ENCODE assay signal across 17 mouse cellular contexts in the genomic region with DNA sequence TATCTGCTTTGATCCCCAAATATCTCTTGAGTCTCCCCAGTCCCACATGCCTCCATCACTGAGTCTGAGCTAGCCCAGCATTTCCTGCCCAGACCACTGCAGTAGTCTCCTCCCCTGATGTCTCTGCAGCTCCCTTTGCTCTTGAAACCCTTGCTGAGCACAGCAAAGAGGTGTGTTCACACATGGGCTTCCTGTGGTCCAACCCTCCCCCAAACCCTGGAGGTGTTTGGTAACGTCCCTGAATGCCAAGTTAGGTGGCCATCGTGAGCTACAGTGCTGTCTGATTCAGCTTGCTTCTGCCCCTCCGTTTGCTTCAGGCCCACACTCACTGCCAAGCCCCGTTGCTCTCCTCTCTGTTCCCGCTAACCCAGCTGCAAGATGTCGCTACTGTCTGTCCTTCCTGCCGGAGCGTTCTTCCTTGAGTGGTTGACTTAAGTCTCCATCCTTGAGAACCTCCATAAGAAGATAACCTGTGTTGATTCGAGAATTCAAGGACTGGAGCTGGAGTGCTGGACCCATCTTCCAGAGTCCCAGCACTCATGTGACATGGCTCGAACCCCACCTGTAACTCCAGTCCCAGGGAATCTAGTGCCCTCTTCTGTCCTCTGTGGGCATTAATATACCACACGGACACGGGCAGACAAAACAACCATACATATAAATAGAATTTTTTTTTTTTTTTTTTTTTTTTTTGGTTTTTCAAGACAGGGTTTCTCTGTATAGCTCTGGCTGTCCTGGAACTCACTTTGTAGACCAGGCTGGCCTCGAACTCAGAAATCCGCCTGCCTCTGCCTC. TPM values are rescaled to one million over a fixed set of nuclear protein-coding genes. Genes with fewer than 3 reads are reported as not detected.
A peak's percentile ranks its signal among the peaks of the same experiment; 100 is the strongest.
DNase-seq lines count a peak whose midpoint lies in the region; ATAC-seq and TF ChIP-seq lines count a peak whose summit lies in the region.
"Had no signal": no experiment of that assay in that cellular context is flagged by ENCODE, and none has a peak within 500 bp of the region (broad histone marks: within the 10 kb centered on the region; RNA-seq: fewer than 3 reads in every experiment).

No protein-coding gene starts in this region.

- H3K4me3 ChIP-seq in thymus, adult 2 months (ENCODE audit: control insufficient read depth, insufficient read depth, low read length) = peak overlapping the region; percentile 10; the same call in 1 of the 2 replicates
- H3K4me3 ChIP-seq: embryonic facial prominence, embryonic 15.5 days; forebrain, embryonic 15.5 days; hindbrain, embryonic 15.5 days; midbrain, embryonic 15.5 days; neural tube, embryonic 15.5 days had no signal

- no peaks in the 10 kb centered on the region for H3K27me3 ChIP-seq in thymus, adult 2 months (ENCODE audit: control insufficient read depth, insufficient read depth, low read length)
- H3K27me3 ChIP-seq: embryonic facial prominence, embryonic 15.5 days; forebrain, embryonic 15.5 days; hindbrain, embryonic 15.5 days; midbrain, embryonic 15.5 days; neural tube, embryonic 15.5 days had no signal

- 0 out of 2 replicates have a peak, but pooled peaks have one; percentile 12 for TF ChIP-seq CTCF in thymus, adult 2 months (IDR thresholded peaks at IDR 0.05; ENCODE audit: borderline replicate concordance, control insufficient read depth, extremely low read depth, insufficient read depth, low read length, poor library complexity)

- 47% methylated on average over 14 of the region's 14 CpGs for WGBS in thymus, adult 2 months

- no peak for TF ChIP-seq POLR2A in thymus, adult 2 months (IDR thresholded peaks at IDR 0.05; ENCODE audit: control insufficient read depth, extremely low read depth, insufficient read depth, low read length, poor library complexity)

- peaks cover 61% of the 10 kb centered on the region for H3K4me1 ChIP-seq in thymus, adult 2 months (replicated peaks; ENCODE audit: control insufficient read depth, insufficient read depth, low read length)

- no peaks in the 10 kb centered on the region; the same call in 1 of the 2 replicates for H3K36me3 ChIP-seq in thymus, adult 2 months (ENCODE audit: control insufficient read depth, insufficient read depth, low read length)
- H3K36me3 ChIP-seq: midbrain, embryonic 15.5 days had no signal

- peak; percentile 55 for ATAC-seq in megakaryocyte, adult 5-6 weeks (ENCODE audit: poor library complexity, severe bottlenecking)
- ATAC-seq: forebrain, embryonic 15.5 days; midbrain, embryonic 15.5 days had no signal

- DNase-seq in thymus, adult 2 months = peak; percentile 52
- DNase-seq in thymus, postnatal 10 days (ENCODE audit: low spot score in 2 of 2) = no peak
- DNase-seq in R1 (ENCODE audit: low read depth, low spot score) = peak; percentile 66
- no peak for DNase-seq in kidney, postnatal 4 days
- no peak for DNase-seq in kidney, adult 11 months
- DNase-seq in lung, postnatal 10 days = no peak
- DNase-seq: adrenal gland, adult 8-10 months; cerebellum, postnatal 14 days; gastrocnemius, postnatal 36 days; lung, postnatal 36 days had no signal

- peak overlapping the region; percentile 84 for H3K27ac ChIP-seq in thymus, adult 2 months (ENCODE audit: control insufficient read depth, insufficient read depth, low read length)
- H3K27ac ChIP-seq: embryonic facial prominence, embryonic 15.5 days; forebrain, embryonic 15.5 days; hindbrain, embryonic 15.5 days; kidney, postnatal 0 days; midbrain, embryonic 15.5 days; neural tube, embryonic 15.5 days had no signal

RNA-seq across cellular contexts. Expression of gene Rinl, which starts 3.8 kb away (rescaled TPM):
- polyA plus RNA-seq in thymus, adult 2 months (2012; rRNA removed) = 91.9 and 93.7 TPM in 2 replicates
- 64.9 and 68.8 TPM in 2 replicates for total RNA-seq in megakaryocyte, adult 5-6 weeks (2015)
- total RNA-seq in megakaryocyte, adult 5-6 weeks (2017) = 62.6 and 71.5 TPM in 2 replicates

RNA-seq across cellular contexts. Expression of gene Hnrnpl, which starts 15.8 kb away (rescaled TPM):
- 562 and 568 TPM in 2 replicates for polyA plus RNA-seq in thymus, adult 2 months (2012; rRNA removed)
- 275 and 307 TPM in 2 replicates for total RNA-seq in megakaryocyte, adult 5-6 weeks (2015)
- total RNA-seq in megakaryocyte, adult 5-6 weeks (2017) = 187 and 291 TPM in 2 replicates

RNA-seq across cellular contexts. Expression of gene Nfkbib, which starts 25.3 kb away (rescaled TPM):
- 75.5 and 78.8 TPM in 2 replicates for polyA plus RNA-seq in thymus, adult 2 months (2012; rRNA removed)
- 15.5 and 19.5 TPM in 2 replicates for total RNA-seq in megakaryocyte, adult 5-6 weeks (2015)
- 13.3 and 15.6 TPM in 2 replicates for total RNA-seq in megakaryocyte, adult 5-6 weeks (2017)

RNA-seq across cellular contexts. Expression of gene Sirt2, which starts 26.1 kb away (rescaled TPM):
- 101 and 104 TPM in 2 replicates for polyA plus RNA-seq in thymus, adult 2 months (2012; rRNA removed)
- 70.0 and 73.0 TPM in 2 replicates for total RNA-seq in megakaryocyte, adult 5-6 weeks (2015)
- 28.0 and 36.7 TPM in 2 replicates for total RNA-seq in megakaryocyte, adult 5-6 weeks (2017)

RNA-seq across cellular contexts. Expression of gene Ech1, which starts 32.4 kb away (rescaled TPM):
- polyA plus RNA-seq in thymus, adult 2 months (2012; rRNA removed) = 287 and 359 TPM in 2 replicates
- total RNA-seq in megakaryocyte, adult 5-6 weeks (2015) = 119 TPM in 2 replicates
- total RNA-seq in megakaryocyte, adult 5-6 weeks (2017) = 78.8 and 82.8 TPM in 2 replicates

Comparison
In these comparisons a context has a peak if more than half of its experiments do, and no peak if none do; other contexts are left out.
1. DNase-seq: peak in thymus, adult 2 months (single experiment) and R1 (single experiment); none in thymus, postnatal 10 days (0 of 2), kidney, postnatal 4 days (0 of 2), kidney, adult 11 months (single experiment) and lung, postnatal 10 days (single experiment).